Mouse (Mus musculus): ENCODE measurements around the gene Snrnp40. TPM values are rescaled to one million over a fixed set of nuclear protein-coding genes. Genes with fewer than 3 reads are reported as not detected.

The Snrnp40 gene
- polyA plus RNA-seq, 1 experiment: 30.3 TPM

GRCm38 (mm10) chr4:130319564-130319963 lies 40.4 kb upstream of the Snrnp40 start:
- no peak overlapping the region for H3K27ac ChIP-seq (ENCODE audit: insufficient read depth, low read length)
- no peak for DNase-seq (ENCODE audit: low read depth in 1 of 2, low spot score in 2 of 2)
- H3K4me1 ChIP-seq (ENCODE audit: control insufficient read depth, insufficient read depth, insufficient read length): 0 out of 2 replicates have a peak, but pooled peaks cover 2% of the 10 kb centered on the region
- TF ChIP-seq POLR2A (IDR thresholded peaks at IDR 0.05; ENCODE audit: low read depth, low read length): no peak
- no peak for TF ChIP-seq CTCF (IDR thresholded peaks at IDR 0.05; ENCODE audit: extremely low read depth, insufficient read depth, insufficient read length, insufficient replicate concordance)
- WGBS: 93% methylated on average over 7 of the region's 7 CpGs
- H3K4me3 ChIP-seq (ENCODE audit: extremely low read depth, insufficient read depth, insufficient read length): no peak overlapping the region
- H3K27me3 ChIP-seq (ENCODE audit: control insufficient read depth, insufficient read depth, low read length): no peaks in the 10 kb centered on the region
- H3K36me3 ChIP-seq (ENCODE audit: control insufficient read depth, insufficient read depth, low read length): peaks cover 19% of the 10 kb centered on the region

- Histone ChIP-seq H3K4me1 (ENCODE audit: control insufficient read depth, insufficient read depth, insufficient read length) (no peaks in the 10 kb centered on the region), H3K4me3 (ENCODE audit: extremely low read depth, insufficient read depth, insufficient read length) (no peak overlapping the region), H3K27ac (ENCODE audit: insufficient read depth, low read length) (no peak overlapping the region), H3K27me3 (ENCODE audit: control insufficient read depth, insufficient read depth, low read length) (no peaks in the 10 kb centered on the region), H3K36me3 (ENCODE audit: control insufficient read depth, insufficient read depth, low read length) (peaks cover 29% of the 10 kb centered on the region)
- TF ChIP-seq CTCF (IDR thresholded peaks at IDR 0.05; ENCODE audit: extremely low read depth, insufficient read depth, insufficient read length, insufficient replicate concordance) (no peak), POLR2A (IDR thresholded peaks at IDR 0.05; ENCODE audit: low read depth, low read length) (no peak)
- DNase-seq (ENCODE audit: low read depth in 1 of 2, low spot score in 2 of 2): no peak
- WGBS: 82% methylated on average over 7 of the region's 7 CpGs
Measured at GRCm38 (mm10) chr4:130321640-130322039, 38.3 kb upstream of the Snrnp40 start.

- Histone ChIP-seq H3K4me3 (ENCODE audit: extremely low read depth, insufficient read depth, insufficient read length) (no peak overlapping the region), H3K27ac (ENCODE audit: insufficient read depth, low read length) (no peak overlapping the region), H3K4me1 (ENCODE audit: control insufficient read depth, insufficient read depth, insufficient read length) (no peaks in the 10 kb centered on the region), H3K36me3 (ENCODE audit: control insufficient read depth, insufficient read depth, low read length) (peaks cover 36% of the 10 kb centered on the region), H3K27me3 (ENCODE audit: control insufficient read depth, insufficient read depth, low read length) (no peaks in the 10 kb centered on the region)
- DNase-seq (ENCODE audit: low read depth in 1 of 2, low spot score in 2 of 2): no peak
- no peak for TF ChIP-seq POLR2A (IDR thresholded peaks at IDR 0.05; ENCODE audit: low read depth, low read length)
- no peak for TF ChIP-seq CTCF (IDR thresholded peaks at IDR 0.05; ENCODE audit: extremely low read depth, insufficient read depth, insufficient read length, insufficient replicate concordance)
- 87% methylated on average over 7 of the region's 7 CpGs for WGBS
Measured at GRCm38 (mm10) chr4:130322567-130322966, 37.4 kb upstream of the Snrnp40 start.

GRCm38 (mm10) chr4:130323165-130323564 lies 36.8 kb upstream of the Snrnp40 start:
- H3K27me3 ChIP-seq (ENCODE audit: control insufficient read depth, insufficient read depth, low read length): no peaks in the 10 kb centered on the region
- no peak overlapping the region for H3K4me3 ChIP-seq (ENCODE audit: extremely low read depth, insufficient read depth, insufficient read length)
- no peak overlapping the region for H3K27ac ChIP-seq (ENCODE audit: insufficient read depth, low read length)
- WGBS: 65% methylated on average over 1 of the region's 1 CpGs
- peaks cover 38% of the 10 kb centered on the region for H3K36me3 ChIP-seq (ENCODE audit: control insufficient read depth, insufficient read depth, low read length)
- no peaks in the 10 kb centered on the region for H3K4me1 ChIP-seq (ENCODE audit: control insufficient read depth, insufficient read depth, insufficient read length)
- no peak for DNase-seq (ENCODE audit: low read depth in 1 of 2, low spot score in 2 of 2)
- no peak for TF ChIP-seq POLR2A (IDR thresholded peaks at IDR 0.05; ENCODE audit: low read depth, low read length)
- no peak for TF ChIP-seq CTCF (IDR thresholded peaks at IDR 0.05; ENCODE audit: extremely low read depth, insufficient read depth, insufficient read length, insufficient replicate concordance)

DNA sequence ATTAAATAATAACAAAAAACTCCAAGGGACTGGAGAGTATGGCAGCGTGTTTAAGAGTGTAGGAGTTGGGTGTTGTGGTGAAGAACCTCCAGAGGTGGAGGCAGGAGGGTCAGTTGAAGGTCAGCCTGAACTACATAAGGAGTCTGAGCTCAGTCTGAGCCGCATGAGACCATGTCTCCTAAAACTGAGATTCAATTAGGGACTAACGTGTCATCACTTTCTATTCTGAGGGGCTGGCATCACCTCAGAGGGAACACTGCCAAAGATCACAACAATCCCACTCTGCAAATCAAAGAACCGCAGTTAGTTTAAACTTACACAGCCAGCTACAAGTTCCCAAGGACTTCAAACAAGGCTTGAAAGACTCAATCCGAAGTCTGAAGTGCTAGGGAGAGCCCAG lies 36.3 kb upstream of the Snrnp40 start:
- Histone ChIP-seq H3K27ac (ENCODE audit: insufficient read depth, low read length) (no peak overlapping the region), H3K4me1 (ENCODE audit: control insufficient read depth, insufficient read depth, insufficient read length) (no peaks in the 10 kb centered on the region), H3K4me3 (ENCODE audit: extremely low read depth, insufficient read depth, insufficient read length) (no peak overlapping the region), H3K27me3 (ENCODE audit: control insufficient read depth, insufficient read depth, low read length) (no peaks in the 10 kb centered on the region), H3K36me3 (ENCODE audit: control insufficient read depth, insufficient read depth, low read length) (peaks cover 40% of the 10 kb centered on the region)
- TF ChIP-seq CTCF (IDR thresholded peaks at IDR 0.05; ENCODE audit: extremely low read depth, insufficient read depth, insufficient read length, insufficient replicate concordance) (no peak), POLR2A (IDR thresholded peaks at IDR 0.05; ENCODE audit: low read depth, low read length) (no peak)
- DNase-seq (ENCODE audit: low read depth in 1 of 2, low spot score in 2 of 2): no peak
- WGBS: 90% methylated on average over 5 of the region's 5 CpGs

DNA sequence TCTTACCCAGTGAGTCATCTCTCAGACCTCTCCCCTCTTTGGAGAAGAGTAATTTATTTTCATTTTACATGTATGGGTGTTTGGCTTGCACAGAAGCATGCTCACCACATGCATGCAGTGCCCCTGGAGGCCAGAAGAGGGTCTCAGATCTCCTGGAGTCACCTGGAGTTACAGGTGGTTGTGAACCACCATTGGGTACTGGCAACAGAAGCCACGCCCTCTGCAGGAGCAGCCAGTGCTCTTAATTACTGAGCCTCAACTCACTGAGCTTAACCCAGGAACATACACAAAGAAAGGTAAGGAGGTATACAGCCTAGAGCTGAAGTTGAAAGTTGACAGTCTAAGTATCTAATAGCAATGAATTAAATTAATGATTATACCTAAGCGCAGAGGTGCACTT lies 34.5 kb upstream of the Snrnp40 start:
- DNase-seq (ENCODE audit: low read depth in 1 of 2, low spot score in 2 of 2): no peak
- TF ChIP-seq POLR2A (IDR thresholded peaks at IDR 0.05; ENCODE audit: low read depth, low read length): no peak
- Histone ChIP-seq H3K27me3 (ENCODE audit: control insufficient read depth, insufficient read depth, low read length) (no peaks in the 10 kb centered on the region), H3K27ac (ENCODE audit: insufficient read depth, low read length) (no peak overlapping the region), H3K4me3 (ENCODE audit: extremely low read depth, insufficient read depth, insufficient read length) (no peak overlapping the region), H3K4me1 (ENCODE audit: control insufficient read depth, insufficient read depth, insufficient read length) (no peaks in the 10 kb centered on the region), H3K36me3 (ENCODE audit: control insufficient read depth, insufficient read depth, low read length) (peaks cover 39% of the 10 kb centered on the region)
- 96% methylated on average over 2 of the region's 2 CpGs for WGBS

GRCm38 (mm10) chr4:130327366-130327765 lies 32.6 kb upstream of the Snrnp40 start:
- Histone ChIP-seq H3K27me3 (ENCODE audit: control insufficient read depth, insufficient read depth, low read length) (no peaks in the 10 kb centered on the region), H3K4me1 (ENCODE audit: control insufficient read depth, insufficient read depth, insufficient read length) (no peaks in the 10 kb centered on the region), H3K36me3 (ENCODE audit: control insufficient read depth, insufficient read depth, low read length) (peaks cover 39% of the 10 kb centered on the region), H3K4me3 (ENCODE audit: extremely low read depth, insufficient read depth, insufficient read length) (no peak overlapping the region), H3K27ac (ENCODE audit: insufficient read depth, low read length) (no peak overlapping the region)
- TF ChIP-seq POLR2A (IDR thresholded peaks at IDR 0.05; ENCODE audit: low read depth, low read length) (no peak), CTCF (IDR thresholded peaks at IDR 0.05; ENCODE audit: extremely low read depth, insufficient read depth, insufficient read length, insufficient replicate concordance) (no peak)
- WGBS: 93% methylated on average over 9 of the region's 9 CpGs
- no peak for DNase-seq (ENCODE audit: low read depth in 1 of 2, low spot score in 2 of 2)
